Mouse (Mus musculus): ENCODE data around the gene Rnaset2b. TPM values are rescaled to one million over a fixed set of nuclear protein-coding genes. Genes with fewer than 3 reads are reported as not detected.

Gene Rnaset2b
- total RNA-seq, 1 experiment from 2014 or later = 474 TPM

Other genes starting within 250 kb of the Rnaset2b start
- gene Ezr, start 187.8 kb upstream of the Rnaset2b start, total RNA-seq (2021) = 17.9 and 29.0 TPM in 2 replicates
- 45.2 and 47.3 TPM in 2 replicates for gene Rsph3b, start 22.0 kb upstream of the Rnaset2b start, total RNA-seq (2021)
- gene Tagap1, start 9.5 kb upstream of the Rnaset2b start, total RNA-seq (2021) = 21.3 and 22.2 TPM in 2 replicates
- gene Gm49721, start 8.3 kb downstream of the Rnaset2b start, total RNA-seq (2021) = 0.52 TPM in 1 of 2 replicates, not detected in the other
- gene Gm1604a, start 54.9 kb downstream of the Rnaset2b start, total RNA-seq (2021) = not detected in 2 replicates
- 11.4 and 15.3 TPM in 2 replicates for gene Rps6ka2, start 199.5 kb downstream of the Rnaset2b start, total RNA-seq (2021)